Mouse (Mus musculus) layer of hippocampus, adult 8-10 months (tissue): ENCODE results near the gene A830018L16Rik. TPM values are rescaled to one million over a fixed set of nuclear protein-coding genes. Genes with fewer than 3 reads are reported as not detected.
"Not testable (repeated sequence)": the region's sequence is repeated elsewhere in the genome, so short reads cannot be mapped to it uniquely, and the experiment has no call there.

Experiments
- DNase-seq, 2 experiments: peaks; one replicate each; pipeline ENCODE4 v3.0.0; 2022; ENCODE audit warnings: low spot score in 2 of 2
- total RNA-seq, 4 experiments: library from RNA; stranded (reverse); gene quantifications; 2 replicates each; pipeline ENCODE4 v1.2.4; 2022

Gene A830018L16Rik
- 100 to 1,000 TPM in 1 of 4 experiments, 10 to 100 TPM in 3; 90.5 to 119 (median 97.1) TPM for total RNA-seq

DNA sequence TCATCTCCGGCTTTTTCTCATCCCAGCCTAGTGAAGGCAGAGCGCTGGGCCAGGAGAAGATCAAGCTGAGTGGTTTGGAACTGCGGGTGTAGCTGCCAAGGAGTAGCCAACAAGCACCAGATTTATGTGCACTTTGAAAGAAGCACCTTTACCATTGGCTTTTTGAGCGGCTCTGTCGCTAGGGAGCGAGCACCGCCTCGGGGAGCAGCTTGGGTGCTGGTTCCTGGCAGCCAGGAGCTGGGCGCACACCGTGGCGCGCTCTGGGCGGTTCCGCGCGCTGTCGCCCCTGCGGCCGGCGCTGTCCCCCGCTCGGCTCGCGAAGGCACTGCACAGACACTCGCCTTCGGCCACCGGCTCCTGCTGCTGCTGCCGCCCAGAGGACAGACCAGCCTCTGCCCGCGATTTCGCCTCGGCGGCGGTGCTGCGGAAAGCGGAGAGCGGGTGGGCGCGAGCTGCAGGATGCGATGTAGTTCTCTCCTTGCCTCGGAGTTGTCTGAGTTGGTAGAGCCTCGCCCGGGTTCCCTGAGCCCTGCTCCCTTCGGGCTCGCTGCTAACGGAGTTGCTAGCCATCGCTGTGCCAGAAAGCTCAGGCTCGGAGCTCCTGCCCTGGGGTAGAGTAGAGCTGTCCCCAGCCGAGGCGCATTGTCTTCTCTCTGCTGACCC is at the start of gene A830018L16Rik:
A830018L16Rik (plus strand) TSS at position 212 of the 663 bp plus-strand sequence.
- DNase-seq, result peak; percentile 79 to 82

DNA sequence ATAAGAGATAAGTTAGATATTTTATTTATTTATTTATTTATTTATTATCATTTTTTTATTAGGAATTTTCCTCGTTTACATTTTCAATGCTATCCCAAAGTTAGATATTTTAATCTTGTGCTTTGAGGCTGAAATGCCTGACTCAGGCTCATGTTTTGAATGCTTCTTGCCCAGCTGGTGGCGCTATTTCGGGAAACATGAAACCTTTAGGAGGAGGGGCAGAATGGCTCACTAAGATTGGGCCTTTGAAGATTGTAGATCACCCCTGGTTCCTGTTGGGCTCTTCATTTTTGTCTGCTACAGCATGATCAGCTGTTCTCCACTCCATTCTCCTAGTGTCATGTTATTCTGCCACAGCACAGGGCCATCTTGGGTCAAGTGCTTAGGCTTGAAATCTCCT is 28.1 kb upstream of the A830018L16Rik start:
- DNase-seq, result no peak

DNA sequence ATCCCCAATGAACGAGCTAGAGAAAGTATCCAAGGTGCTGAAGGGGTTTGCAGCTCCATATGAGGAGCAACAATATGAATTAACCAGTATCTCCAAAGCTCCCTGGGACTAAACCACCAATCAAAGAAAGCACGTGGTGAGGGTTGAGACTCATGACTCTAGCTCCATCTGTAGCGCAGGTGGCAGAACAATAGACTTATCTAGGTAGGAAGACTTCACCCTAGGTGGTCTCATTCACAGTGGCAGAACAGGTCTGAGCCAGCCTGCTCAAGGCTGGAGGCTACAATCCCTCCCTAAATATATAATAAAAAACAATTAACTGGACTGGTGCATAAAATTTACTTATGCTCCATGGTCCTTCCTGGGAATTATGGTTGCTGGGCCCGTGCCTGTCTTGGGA is 18.5 kb upstream of the A830018L16Rik start:
- DNase-seq, result no peak

DNA sequence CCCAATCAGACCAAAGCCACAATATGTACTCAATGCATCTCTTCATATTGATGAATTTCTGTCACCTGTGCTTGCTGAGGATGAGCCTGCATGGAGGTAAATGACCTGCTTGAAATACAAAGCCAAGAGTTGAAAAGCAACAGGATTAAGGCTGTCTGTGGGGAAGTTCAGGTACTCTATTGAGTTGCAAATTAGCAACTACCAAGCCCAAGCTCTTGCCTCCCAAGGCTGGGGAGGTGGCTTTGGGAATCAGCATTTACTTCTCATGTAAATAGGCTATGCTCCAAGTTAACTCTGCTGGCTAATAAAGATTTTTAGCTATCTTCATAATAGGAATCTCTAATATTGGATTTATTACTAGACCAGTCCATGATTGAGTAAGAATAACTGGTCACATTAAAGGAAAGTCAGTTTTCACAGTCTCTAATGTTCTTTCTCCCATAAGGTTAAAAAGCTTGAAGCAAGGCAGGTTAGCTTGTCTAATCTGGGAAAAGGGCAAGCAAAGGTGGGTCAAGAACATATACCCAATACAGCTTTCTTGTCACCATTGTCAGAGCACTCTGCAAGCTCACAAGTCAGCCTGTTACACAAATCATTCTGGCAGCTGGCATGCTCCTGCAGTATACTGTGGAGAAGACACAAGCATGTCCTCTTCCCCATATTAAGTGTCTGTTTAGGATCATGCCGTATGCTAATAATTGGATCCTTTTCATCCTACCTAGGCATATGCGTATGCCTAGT is 17.7 kb upstream of the A830018L16Rik start:
- no peak for DNase-seq

DNA sequence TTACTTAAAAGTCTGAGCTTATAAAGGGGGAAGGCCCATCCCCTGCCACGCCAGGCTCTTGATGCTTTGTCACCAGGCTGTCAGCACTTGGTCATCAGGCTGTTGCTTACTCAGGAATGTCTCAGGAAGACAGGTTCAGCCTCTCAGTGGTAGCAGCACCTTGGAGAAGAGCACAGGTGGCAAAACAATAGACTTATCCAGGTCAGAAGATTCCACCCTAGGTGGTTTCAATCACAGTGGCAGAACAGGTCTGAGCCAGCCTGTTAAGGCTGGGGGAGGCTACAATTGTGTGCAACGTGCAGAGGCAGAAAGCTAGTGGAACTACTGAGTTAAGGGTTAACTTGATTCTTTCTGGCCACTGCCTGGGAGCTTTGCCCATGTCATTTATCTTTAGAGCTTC is 12.7 kb upstream of the A830018L16Rik start:
- no peak for DNase-seq

DNA sequence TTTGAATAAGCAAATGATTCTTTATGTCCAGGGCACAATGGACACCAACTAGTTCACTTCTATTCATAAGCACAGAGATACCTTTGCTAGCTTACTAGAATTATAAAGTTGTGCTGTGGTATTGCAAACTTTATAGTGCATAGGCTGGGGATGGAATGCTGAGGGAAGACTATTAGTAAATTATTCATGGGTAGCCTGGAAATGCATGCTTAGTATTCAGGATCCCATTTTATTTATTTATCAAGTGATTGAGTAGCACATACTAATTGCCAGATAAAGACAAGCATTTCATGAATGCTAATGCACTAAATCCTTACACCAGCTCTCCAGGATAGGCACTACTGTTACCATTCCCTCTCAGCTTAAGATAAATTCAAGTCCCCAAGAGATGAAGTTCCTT is 8.4 kb upstream of the A830018L16Rik start:
- DNase-seq, result no peak

DNA sequence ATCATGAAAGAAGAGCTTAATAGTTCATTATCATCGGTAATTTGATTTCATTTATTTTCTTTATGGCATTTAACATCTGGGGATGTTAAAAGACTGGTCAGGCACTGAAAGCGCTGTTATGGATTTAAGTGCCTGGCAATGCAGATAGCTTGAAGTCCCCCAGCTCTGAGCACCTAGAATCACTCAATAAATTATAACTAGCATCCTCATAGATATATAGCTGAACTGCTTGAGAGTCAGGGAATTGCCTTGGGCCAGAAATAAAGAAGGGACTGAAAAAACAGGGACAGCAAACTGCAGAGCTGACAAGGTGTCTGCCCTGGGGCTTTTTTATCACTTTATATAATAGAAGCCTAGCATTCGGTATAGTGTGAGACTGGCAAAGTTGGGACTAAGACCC is 7.9 kb upstream of the A830018L16Rik start:
- no peak for DNase-seq

DNA sequence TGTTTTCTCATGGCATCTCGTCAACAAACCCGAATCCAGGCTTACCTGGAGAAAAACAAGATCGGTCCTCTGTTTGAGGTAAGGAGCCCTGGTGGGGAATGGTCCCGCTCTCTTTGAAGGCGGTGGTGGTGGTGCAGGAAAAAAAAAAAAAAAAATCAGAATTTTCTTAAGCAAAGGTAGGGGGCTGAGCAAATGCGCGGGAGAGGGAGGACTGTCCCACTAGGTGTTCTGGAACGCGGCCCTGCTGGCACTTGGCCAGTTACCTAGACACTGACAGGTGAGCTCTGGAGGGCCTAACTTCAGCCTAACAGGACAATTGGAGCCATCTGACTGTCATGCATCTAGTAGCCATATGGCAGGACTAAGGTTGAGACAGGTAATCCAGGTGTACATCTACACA is 655 bp downstream of the A830018L16Rik start:
- peak in 1 of 2 experiments; percentile 8 for DNase-seq

DNA sequence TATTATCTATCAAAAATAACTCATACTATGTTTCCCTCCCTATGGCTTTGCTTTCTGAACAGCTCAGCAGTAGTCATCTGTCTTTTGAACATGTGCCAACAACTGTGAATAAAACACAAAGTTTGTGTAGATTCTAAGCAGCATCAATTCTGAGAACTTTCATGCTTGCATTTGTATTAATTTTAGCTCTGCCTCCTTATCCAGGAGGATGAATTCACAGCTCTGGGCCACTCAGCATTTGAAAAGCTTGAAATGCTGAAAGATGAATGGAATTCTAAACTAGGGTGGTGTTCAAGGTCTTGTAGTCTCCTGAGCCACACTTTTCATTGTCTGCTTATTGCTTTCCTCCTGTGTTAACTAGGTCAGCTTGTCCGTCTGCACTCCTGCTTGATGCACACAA is 13.4 kb downstream of the A830018L16Rik start:
- no peak for DNase-seq

DNA sequence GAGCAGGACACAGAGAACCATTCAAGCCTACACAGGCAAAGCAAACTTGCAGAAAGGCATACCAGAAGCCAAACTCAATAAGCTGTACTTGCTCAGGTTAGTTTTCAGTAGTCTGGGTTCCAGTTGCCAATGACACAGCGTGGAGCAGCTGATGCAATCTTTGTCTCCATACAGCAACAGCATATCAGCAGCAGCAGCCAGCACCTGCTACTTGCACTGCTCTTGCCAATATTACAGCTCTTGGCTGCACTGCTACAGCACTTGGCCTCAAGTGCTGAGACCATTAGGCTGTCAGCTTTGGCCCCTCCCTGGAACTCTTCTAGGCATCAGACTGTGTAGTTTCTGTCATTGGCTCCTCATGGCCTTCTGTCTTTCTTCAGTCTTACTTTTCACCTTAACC is 44.4 kb downstream of the A830018L16Rik start:
- peak in 1 of 2 experiments; percentile 28 for DNase-seq

DNA sequence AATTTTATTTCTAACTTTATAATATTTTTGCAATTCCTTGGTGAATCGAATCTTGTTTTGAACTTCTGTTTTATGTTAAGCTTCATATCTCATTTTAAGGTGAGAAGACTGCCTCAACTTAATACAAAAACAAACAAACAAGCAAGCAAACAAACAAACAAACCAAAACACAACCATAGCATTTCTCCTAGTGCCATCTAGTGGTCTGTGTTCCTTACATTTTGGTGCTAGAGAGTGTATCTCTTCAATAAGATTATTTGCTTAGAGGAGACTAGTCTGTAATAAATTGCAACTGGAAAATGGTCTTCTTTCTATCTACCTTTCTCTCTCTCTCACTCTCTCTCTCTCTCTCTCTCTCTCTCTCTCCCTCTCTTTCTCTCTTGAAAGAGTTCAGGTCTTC is 52.4 kb downstream of the A830018L16Rik start:
- no peak for DNase-seq

DNA sequence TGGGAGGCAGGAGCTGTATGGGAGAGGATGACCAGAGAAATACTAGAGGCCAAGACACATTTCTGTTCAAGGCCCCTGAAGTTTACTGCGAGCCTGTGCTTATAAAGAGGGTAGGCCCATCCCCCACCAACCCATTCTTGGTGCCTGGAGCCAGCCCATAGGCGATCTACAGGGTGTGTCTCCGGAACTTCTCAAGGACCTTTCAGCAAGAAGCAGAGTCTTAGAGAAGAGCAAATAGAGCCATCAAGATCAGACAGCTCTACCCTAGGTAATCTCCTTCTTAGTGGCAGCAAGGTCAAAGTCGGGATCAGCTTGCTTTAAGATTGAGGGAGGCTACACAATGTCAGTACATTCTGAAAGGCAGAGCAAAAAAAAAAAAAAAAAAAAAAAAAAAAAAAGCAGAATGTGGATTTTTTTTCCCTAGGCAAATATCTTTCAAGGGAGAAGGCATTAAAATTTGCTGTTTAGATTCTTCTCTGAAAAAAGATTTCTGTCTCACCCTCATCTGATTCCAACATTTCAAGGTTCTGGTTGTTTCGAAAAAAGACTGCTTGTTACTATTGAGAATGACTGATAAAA is 53.2 kb downstream of the A830018L16Rik start:
- no peak for DNase-seq

DNA sequence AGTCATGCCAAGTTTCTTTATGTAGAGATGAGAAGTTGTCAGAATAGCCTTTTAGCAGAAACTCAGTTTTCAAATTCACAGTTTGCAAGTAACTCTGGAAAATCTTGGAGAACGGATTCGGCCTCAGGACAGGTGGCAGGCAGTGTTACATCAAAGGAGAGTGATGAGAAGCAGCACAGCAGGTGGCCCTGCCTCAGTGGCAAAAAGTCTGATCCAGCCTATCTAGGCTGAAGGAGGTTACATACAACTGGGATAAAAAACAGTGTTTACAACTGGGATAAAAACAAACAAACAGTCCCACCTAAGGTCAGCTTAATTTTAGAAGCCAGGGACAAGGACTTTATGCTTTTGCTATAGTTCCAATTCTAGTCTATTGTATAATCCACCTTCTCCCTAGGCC is 79.0 kb downstream of the A830018L16Rik start:
- DNase-seq, result no peak

DNA sequence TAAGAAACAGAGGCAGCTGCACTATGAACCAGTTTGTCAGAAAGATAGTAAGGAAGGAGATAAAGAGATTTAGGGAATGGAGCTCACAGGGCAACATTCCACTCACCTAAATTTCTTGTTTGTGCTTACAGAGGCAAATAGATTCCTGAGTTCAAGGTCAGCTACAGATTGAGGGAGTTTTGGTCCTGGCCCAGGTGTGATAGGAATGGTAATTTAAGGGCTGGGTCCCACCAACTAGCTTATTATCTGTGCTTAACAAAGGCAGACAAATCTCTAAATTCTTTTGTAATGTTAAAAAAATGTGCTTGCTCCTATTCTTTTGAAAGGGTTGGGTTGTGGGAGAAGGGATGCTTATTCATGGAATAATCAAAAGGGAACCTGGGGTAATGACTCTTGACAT is 87.7 kb downstream of the A830018L16Rik start:
- DNase-seq, result no peak

DNA sequence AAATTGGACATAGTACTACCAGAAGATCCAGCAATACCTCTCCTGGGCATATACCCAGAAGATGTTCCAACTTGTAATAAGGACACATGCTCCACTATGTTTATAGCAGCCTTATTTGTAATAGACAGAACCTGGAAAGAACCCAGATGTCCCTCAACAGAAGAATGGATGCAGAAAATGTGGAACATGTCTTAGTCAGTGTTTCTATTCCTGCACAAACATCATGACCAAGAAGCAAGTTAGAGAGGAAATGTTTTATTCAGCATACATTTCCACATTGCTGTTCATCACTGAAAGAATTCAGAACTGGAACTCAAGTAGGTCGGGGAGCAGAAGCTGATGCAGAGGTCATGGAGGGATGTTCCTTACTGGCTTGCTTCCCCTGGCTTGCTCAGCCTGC is 135.9 kb downstream of the A830018L16Rik start:
- DNase-seq, result not testable (repeated sequence)

DNA sequence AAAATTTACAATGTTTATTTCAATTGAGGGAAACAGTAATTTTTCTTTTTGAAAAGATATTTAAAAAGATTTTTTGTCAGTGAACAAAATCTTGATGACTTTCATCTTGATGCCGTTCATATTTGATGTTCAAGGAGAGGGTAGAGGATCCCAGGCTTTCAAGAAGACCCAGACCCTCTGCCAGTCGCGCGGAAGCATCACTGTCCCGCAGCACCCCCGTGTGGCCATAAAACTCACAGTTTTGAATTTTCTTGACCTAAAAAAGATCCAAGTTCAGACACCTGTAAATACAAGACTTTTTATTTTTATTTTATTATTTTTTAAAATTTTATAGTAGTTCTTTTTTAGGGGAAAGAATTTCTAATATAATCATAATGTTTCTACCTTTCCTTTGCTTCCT is 151.4 kb downstream of the A830018L16Rik start:
- DNase-seq, result peak in 1 of 2 experiments; percentile 37

DNA sequence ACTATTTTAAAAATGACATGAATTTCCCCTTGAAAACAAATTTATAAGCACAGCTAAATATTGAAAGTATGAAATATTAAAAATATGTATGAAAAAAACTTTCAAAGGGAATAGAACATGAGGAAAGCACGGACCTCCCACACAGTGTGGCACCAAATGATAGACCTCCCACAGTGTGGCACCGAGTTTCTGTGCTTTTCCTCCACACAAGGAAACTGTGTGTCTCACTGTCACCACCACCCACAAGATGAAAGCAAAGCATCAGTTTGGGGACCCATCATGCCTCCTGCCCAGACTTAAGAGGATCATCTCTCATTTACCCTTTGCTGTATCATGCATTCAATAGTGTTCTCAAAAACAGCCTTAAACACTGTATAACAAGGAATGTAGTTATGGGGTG is 152.8 kb downstream of the A830018L16Rik start:
- peak in 1 of 2 experiments; percentile 16 for DNase-seq

DNA sequence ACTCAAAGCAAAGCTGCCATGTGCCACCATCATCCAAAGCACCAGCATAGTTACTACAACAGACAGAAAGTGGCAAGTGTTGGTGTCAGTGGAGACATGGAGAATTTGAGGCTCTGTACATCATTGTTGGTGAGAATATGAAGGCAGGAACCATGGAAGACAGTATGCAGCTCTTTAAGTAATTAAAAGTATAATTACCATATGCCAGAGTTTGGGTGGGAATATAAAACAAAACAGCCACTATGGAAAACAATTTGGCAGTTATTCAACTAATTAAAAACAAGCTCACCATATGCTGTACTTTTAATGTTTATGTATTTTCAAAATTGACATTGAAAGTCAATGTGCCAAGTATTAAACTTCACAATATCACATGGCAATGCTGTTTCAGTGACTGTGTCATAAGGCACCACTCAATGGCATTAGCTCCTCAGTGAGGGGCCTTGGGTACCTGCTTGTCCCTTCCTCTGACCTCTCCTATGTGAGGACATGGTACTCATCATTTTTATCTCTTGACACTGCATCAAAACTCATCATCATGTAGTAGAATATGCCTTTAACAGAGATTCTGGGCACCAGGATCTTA is 153.5 kb downstream of the A830018L16Rik start:
- DNase-seq, result no peak

DNA sequence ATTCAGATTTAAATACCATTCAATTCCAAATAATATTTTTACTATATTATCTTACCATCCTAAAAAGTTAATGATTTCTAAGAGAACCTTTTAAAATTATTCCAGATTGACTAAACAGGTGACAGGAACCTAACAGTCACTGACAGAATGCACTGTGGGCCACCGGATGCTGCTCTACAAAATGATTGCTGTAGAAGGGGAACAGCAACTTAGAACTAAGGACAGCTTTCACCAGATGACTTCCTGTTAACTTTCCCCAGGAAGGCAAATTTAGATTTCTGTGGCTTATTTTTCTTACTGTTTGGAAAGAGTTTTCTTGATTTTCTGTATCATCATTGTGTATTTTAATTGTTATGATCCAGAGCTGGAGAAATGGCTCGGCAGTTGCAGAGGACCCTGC is 156.4 kb downstream of the A830018L16Rik start:
- DNase-seq, result no peak

DNA sequence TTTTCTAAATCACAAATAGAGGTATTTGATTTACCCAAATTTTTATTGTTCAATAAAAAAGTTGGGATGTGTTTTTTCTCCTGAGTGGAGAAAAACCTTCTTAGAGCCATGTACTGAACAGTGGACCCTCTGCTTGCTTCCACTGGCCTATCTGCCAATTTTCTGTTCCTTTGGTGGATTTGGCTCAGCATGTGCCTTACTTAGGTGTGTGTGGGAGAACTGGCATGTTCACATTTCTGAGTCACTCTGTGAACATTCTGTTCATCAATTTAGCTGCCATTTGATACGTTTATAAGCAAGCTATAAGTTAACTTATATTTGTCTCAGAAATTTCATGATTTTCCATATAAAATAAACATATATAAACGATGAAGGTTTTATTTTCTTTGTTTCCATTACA is 159.6 kb downstream of the A830018L16Rik start:
- peak; percentile 26 to 31 for DNase-seq

DNA sequence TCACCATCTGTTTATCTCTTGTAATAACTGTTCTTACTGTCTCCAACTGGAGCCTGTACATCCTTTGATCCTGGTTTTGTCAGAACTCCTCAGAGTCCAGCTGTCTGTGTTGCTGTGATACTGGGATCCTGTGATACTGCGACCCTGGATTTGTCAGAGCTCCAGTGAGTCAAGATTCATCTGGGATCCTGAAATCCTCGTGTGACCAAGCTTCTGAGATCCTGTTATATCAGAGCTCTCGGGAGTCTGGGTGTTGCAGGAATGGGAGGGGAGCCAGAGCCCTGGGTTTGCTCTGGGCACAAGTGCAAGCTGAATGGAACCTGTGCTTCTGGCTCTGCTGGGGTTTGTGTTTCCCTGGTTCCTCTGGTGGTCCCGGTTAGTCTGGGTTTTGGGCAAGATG is 166.1 kb downstream of the A830018L16Rik start:
- no peak for DNase-seq

DNA sequence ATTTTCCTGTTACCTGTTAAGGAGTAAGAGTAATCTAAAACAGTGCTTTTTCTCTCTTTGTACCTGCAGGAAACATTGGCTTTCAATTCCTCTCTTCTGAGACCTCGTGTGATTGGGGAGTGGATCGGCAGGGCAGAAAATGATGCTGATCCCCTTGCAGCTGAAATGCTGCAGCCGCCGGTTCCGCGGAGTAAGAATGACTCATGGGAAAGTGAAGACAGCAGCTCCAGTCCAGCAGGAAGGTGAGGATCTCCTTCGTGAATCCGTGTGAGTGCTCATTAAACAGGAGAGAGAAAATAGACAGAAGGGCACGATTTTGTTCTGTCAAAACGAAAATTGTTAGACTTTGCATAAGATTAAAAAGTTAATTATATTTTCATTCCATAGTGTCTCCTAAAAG is 174.4 kb downstream of the A830018L16Rik start:
- no peak for DNase-seq
